Mouse (Mus musculus) left cerebral cortex, adult 9 months (tissue): Measurements from ENCODE around the gene Cers3.
A peak's percentile ranks its signal among the peaks of the same experiment; 100 is the strongest.

Experiments
- DNase-seq, 2 experiments: peaks; one replicate each; pipeline ENCODE4 v3.0.0; 2022; ENCODE audit warnings: low spot score in 2 of 2

Cers3 gene

DNA sequence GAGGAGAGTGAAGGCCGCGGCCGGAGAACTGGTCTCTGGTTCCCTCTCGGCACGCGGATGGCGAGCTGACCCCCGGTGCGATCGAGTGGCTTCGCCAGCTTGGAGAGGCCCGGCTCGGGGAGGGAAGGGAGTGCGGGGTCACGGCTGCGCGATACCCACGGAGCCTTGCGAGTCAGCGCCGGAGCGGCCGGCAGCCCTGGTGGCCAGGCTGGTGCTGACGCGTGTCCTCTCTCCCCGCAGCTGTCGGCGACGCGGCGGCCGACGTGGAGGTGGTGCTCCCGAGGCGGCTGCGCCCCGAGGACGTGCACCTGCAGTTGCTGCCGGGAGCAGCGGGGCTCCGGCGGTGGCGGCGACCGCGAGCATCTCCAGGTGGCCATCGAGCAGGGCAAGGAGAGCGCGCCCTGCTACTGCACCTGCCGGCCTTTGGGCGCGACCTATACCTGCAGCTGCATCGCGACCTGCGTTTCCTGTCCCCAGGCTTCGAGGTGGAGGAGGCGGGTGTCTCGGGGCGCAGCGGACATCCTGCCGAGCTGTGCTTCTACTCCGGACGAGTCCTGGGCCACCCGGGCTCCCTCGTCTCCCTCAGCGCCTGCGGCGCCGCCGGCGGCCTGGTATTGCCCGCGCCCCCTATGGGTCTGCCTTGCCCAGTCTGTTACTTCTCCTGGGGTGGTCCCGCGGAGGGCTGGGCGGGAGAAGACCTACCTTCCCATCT is 96.9 kb downstream of the Cers3 start:
- peak in 1 of 2 experiments; percentile 37 for DNase-seq

DNA sequence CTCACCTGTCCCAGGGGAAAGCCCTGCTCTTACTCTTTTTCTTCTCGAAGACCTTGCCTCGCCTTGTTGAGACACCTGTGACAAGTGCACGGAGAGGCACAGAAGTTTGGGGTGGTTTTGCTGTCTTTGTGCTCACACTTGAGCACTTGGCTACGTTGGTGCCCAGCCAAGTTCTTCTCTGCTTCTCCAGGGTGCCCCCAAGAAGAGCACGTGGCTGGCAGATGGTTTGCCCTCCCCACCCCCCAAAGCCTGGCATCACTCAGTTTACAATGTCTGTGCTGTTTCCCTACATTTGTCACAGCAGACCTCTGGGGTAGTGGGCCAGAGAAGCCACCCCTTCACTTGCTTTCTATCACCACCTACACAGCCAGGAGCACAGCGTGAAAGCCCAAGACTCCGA is 97.9 kb downstream of the Cers3 start:
- DNase-seq: no peak

DNA sequence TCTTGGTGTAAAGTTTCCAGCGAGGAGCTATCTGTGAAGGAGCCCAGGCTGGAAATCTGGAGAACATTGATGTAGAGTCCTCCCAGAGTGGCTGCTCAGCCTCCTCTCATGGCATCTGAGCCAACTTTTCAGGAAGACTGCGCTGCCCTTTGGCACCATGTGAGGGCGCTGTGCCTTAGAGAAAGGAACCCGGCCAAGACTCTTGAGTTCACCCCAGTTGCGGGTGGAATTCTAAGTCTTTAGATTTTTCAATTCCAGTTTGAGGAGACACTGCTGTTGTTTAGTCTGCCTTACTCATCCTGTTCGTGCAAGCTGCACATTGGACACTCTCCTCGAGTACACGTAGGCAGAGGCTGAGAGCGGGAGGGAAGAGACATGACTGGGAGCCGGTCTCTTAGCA is 98.7 kb downstream of the Cers3 start:
- peak; percentile 57 to 94 for DNase-seq

DNA sequence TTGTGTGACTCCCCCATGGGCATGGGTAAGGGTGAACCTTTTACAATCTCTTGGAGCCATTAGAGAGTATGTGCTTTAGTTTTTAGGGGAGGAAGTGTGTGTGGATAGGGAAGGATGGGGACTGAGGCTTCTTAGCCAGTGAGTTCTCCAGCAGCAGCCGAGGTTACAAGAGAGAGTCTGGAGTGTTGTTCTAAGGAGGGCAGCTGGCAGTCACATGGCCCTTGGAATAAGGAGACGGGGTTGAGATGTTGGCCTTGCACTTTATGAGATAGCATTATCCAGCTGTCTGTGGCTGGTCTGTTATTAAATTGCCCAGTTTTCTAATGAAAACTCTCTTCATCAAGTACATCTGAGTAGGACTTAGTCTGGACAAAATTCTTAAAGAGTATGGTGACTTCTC is 100.5 kb downstream of the Cers3 start:
- no peak for DNase-seq

DNA sequence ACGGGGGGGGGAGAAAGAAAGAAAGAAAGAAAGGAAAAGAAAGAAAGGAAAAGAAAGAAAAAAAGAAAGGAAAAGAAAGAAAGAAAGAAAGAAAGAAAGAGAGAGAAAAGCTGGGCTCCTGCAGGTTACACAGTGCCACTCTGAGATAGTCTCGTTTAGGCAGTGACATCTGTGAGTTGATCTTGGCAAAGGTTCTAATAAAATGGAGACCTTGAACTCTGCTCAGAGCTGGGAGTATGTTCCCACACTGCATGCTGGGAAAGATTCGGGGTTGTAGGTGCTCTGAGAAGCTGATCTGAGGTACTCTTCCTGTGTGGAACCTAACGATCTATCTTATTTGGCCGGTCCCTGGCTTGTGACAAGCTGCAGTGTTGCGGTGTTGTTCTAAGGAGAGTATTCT is 103.3 kb downstream of the Cers3 start:
- DNase-seq: no peak

DNA sequence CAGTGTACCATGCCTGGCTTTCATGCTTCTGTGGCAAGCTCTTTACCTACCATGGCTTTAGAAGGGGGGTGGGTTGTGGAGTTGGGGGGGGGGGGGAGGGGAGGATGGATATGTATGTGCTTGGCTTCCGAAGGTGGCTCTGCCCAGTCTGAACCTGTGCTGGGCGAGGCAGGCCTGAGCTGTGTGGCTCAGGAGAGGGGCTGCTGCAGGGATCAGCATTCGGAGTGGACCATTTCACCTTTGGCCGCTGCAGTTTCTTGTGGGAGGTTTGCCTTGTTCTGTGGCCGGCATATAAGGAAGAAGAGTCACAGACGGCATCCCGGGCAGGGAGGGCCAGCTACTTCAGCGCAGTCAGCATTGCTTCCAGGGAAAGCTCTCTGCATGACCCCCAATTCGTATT is 104.0 kb downstream of the Cers3 start:
- DNase-seq: no peak

DNA sequence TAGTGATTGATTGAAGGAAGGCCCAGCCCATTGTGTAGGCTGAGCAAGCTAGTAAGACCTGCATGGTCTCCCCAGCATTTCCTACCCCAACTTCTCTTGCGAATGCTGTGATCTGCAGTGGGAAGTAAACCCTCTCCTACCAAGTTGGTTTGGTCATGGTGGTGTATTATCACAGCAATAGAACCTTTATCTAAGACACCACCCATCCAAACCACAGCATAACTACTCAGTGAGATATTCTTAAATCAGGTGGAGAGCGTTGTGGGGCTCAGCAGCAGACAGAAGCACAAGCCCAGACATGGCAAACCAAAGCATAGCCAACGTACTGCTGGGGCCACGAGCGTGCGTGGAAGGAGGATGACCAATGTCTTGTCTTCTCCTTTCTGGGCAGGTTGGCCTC is 106.0 kb downstream of the Cers3 start:
- DNase-seq: no peak

DNA sequence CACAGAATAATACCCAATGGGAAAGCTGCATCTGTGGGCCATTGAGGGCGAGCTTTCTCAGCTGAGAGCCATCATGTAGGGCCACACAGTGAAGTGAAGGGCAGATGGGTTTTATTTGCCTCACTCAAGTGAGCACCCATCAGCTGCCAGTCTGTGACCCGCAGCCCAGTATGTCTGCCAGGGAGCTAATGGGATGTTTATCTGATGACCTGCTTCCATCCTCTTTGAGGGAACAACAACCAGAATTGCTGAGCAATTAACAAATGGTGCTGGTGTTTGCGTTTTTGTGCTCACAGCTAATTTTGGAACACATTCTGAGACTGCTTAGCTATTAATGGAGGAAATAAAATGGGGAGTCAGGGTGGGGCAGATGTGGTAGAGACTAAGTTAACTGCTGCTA is 108.9 kb downstream of the Cers3 start:
- DNase-seq: no peak

DNA sequence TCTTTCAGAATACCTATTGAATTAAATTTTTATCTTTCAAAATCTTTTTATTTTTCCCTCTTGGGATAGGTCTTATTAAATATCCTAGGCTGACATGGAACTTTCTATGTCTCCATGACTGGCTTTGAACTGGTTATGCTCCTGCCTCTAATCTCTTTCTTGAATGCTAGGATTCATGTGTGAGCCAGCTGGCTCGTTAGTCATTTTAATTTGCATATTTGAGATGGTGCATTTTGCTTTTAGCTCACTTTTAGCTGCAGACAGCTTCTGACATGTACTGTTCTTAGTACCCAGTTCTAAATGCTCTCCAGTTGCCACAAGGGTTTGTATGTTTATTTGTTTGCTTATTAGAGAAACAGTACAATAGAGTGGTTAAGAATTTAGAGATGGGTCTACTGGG is 114.3 kb downstream of the Cers3 start:
- no peak for DNase-seq

DNA sequence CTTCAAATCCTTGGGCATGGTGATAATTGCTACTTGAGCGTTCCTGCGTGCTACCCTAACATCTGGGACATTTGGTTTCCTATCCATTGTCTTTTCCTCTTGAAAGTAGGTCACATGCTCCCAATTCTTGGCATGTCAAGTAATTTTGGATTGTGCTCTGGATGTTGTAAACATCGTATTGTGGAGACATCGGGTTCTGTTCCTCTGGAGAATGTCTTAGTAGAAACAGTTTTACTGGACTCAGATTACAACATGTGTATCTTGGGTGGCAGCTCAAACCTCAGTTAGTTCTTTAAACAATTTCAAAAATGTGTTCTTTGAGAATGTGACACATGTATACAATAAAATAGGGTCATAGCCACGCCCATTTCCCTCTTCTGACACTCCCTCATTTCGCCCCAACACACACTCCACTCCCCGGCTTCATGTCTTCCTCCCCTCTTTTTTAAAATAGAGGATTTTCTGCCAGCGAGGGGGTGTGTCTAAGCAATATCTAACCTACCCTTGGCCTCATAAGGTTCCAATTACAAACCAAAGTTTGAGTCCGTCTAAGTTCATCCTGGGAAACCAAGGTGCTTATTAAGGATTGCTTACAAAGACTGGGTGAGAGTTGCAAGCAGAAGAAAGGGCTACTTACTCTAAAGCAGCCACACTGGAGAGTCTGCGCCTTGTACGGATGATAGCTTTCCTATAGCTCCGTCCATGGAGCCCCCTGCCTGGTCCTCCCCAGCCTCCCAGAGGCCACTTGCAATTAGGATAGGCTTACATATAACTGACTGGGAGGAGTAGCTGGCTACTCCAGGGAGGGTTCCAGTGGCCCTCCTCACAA is 115.2 kb downstream of the Cers3 start:
- DNase-seq: no peak

DNA sequence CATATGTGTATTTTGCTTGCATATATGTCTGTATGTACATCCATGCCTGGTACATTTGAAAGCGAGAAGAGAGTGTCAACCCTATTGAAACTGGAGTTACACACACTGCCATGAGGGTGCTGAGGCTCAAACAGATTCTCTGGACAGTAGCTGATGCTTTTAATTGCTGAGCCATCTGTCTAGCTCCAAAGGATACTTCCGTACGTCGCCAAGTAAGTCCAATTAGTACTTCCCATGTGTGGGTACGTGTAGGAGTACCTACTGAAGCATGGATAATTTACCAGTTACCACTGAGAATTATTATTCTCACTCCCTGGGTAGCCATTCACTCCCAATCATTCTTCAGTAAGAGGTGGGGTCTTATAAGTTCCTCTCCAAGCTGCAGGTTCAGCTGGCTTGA is 115.9 kb downstream of the Cers3 start:
- DNase-seq: no peak

DNA sequence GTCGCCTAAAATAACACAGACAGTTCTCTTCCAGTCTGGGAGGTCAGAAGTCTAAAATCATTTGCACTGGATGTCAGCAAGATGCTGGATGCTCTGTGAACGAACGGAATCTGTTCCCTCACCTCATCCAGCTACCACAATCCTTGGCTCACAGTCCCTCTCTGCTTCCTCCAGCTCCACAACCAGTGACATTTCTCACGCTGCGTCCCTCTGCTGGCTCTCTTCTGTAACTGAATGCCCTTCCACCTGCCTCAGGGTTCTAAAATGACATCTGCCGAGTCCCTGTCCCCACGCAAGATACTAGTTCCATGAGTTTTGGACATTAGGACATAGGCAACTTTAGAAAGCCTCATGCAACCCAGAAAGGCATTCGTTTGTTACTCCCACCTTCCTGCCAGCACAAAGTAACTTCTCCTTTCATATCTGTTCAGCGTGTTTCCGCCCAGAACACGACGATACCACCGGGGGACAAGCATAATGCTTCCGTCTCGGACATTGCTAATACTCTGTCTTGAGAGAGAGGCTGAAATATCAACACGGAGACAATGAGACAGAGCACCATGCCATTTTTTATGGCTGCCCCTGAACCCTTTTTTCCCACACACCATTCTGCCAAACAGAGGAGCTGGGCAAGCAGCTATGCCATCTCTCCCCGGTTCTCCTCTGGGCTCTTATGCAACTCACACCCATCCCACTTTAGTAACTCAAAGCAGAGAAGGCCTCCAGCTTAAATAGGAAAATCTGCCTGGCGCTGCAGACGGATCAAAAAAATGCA is 123.8 kb downstream of the Cers3 start:
- DNase-seq: peak in 1 of 2 experiments; percentile 47

DNA sequence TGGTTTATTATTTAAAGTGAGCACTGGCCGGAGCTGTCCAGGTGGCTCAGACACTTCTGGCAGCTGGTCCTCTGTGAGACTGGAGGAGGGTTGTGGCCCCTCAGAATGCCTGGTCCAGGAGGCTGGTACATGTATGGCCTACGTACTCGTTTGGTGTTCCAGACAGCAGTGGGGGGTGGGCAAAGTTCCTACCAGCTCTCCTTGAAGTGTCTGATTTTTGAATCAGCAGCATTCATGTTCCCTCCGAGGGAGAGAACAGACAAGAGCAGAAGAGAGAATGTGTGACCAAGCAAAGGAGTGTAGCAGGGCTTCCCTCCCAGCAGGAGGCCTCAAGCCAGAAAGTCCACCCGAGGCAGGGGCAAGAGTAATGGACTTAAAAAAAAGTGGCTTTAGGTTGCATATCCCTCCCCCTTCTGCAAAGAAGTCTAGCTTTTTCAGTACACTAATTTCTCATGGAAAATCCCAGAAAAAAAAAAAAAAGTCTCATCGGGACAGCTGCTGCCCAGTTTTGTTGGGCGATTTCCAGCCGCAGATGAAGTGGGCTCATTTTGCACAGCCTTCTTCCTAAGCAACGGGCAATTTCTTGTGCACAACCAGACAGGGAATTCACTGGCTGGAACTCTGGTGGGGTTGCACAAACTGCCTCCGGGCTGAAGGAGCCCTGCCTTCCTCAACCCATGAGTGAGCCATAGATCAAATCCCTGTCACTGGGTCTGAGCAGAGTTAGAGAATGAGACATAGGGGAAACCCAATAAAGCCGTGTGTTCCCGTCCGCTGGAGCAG is 124.6 kb downstream of the Cers3 start:
- DNase-seq: peak; percentile 32 to 65

DNA sequence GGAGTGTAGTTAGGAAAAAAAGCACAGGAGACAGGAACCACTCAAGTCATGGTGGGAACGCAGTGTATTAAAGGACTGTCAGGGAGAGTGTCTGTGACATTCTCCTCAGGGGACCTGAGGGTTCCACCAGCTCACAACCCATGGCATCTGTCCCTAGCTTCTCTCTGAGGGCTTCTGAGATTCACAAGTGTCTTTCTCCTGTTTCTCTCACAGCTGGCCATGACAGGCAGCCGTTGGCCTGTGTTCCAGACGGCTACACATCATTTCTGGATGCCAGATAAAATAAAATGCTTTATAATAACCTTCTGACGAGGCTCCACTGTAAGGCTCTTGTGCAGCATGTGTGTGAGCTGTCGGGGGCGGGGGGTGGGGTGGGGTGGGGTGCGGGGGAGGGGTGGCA is 128.2 kb downstream of the Cers3 start:
- DNase-seq: no peak

DNA sequence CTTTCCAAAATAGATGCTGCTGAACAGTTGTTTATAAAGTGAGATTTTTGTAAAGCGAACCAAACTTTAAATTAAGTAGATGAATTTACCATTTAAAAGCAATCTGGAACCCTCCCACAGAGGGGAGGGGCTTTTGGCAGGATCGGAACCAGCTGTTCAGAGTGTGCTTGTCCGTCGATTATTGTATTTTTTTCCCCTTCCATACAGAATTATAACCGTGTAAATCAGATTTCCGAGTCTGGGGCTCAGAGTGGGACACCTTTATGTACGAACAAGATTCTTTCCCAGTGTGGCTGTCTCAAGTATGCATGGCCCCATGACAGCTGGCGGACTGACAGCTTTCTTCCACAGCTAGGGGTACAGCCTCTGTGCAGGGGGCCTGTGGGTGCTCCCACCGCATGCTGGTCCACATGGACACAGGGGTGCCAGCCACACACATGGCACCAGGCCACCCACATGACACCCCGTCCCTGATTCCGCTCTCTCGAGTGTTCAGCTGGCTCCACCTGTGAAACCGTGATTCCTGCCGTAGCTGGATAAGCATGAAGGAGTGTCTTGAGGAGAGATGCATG is 128.7 kb downstream of the Cers3 start:
- no peak for DNase-seq

DNA sequence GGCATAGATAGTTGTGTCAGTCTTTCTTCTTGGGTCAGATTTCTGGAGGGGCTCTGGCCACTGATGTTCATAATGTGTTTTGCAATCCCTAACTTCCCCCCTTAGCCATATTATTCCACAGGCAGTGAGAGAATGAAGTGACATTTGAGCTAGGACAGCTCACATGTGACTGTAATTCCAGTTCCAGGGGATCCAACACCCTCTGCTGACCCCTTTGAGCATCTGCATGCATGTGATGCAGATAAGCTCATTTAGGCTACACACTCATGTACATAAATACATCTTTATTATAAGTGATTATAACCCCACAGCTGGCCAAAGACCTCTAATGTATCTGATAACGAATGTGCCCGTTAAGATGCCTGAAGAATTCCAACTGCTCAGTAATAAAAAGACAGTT is 129.9 kb downstream of the Cers3 start:
- no peak for DNase-seq
